Mouse (Mus musculus) heart, postnatal 0 days (tissue): ENCODE measurements around the gene Upp2.

Experiments
- CTCF ChIP-seq: IDR thresholded peaks from 2 replicates; pipeline ENCODE4 v1.5.1; 2016; ENCODE audit warnings: antibody characterized with exemption, control low read depth, low read depth
- EP300 ChIP-seq: IDR thresholded peaks from 2 replicates; pipeline ENCODE4 v1.6.1; 2016; ENCODE audit warnings: antibody characterized with exemption, low read depth

DNA sequence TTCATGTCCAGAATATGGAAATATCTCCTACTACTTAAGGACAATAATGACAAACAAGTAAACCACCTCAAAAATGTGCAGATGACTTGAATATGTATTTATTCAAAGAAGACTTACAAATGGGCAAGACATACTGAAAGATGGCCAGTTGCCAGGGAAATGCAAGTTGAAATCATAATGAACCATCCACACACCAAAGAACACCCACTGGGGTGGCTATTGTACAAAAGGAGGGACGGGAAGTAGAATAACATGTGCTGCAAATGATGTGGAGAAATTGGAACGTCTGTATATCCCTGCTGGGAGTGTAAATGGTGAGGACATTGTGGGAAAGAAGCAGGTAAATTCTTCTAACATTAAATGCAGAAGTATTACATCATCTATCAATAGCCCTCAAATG lies 245.8 kb downstream of the Upp2 start:
- TF ChIP-seq CTCF (no peak), EP300 (no peak)
